Mouse (Mus musculus) midbrain, embryonic 16.5 days (tissue): ENCODE measurements at regions not wholly inside any gene's neighbourhood (a gene's known extent, or its start where the extent isn't known, plus 50 kb on each side); places are given as distances from the start of the nearest gene placed in this dataset.
"Not testable (repeated sequence)": the region's sequence is repeated elsewhere in the genome, so short reads cannot be mapped to it uniquely, and the experiment has no call there.

Source experiments
- ATAC-seq: fragments of 200-750 bp; cut with Nextera tagmentation; 2 replicates; pipeline ENCODE4 v1.8.0; 2017; ENCODE audit warnings: moderate TSS enrichment
- H3K27ac ChIP-seq: fragments of 300-500 bp; sonication (generic); 2 replicates; pipeline ENCODE4 v1.5.1; 2014; ENCODE audit warnings: mild to moderate bottlenecking, low read length, mixed read lengths
- H3K27me3 ChIP-seq: fragments of 300-500 bp; sonication (generic); 2 replicates; pipeline ENCODE4 v1.6.1; 2014; ENCODE audit warnings: low read depth, low read length, mixed read lengths; ENCODE audit not compliant: control insufficient read depth, insufficient read depth
- H3K36me3 ChIP-seq: fragments of 300-500 bp; sonication (generic); 2 replicates; pipeline ENCODE4 v1.6.1; 2014; ENCODE audit warnings: mild to moderate bottlenecking, low read length, moderate library complexity, mixed read lengths; ENCODE audit not compliant: control insufficient read depth, insufficient read depth
- H3K4me1 ChIP-seq: fragments of 300-500 bp; sonication (generic); 2 replicates; pipeline ENCODE4 v1.6.1; 2014; ENCODE audit warnings: mild to moderate bottlenecking, low read length, mixed read lengths; ENCODE audit not compliant: control insufficient read depth, insufficient read depth
- H3K4me2 ChIP-seq: fragments of 300-500 bp; sonication (generic); 2 replicates; pipeline ENCODE4 v1.6.1; 2014; ENCODE audit warnings: mild to moderate bottlenecking, low read length, mixed read lengths
- H3K4me3 ChIP-seq: fragments of 300-500 bp; sonication (generic); 2 replicates; pipeline ENCODE4 v1.5.1; 2014; ENCODE audit warnings: low read depth, mild to moderate bottlenecking, low read length, moderate library complexity, mixed read lengths
- H3K9ac ChIP-seq: fragments of 300-500 bp; sonication (generic); 2 replicates; pipeline ENCODE4 v1.6.1; 2014; ENCODE audit warnings: low read depth, low read length, mixed read lengths
- H3K9me3 ChIP-seq: fragments of 300-500 bp; sonication (generic); replicated peaks from 2 replicates; pipeline ENCODE4 v1.6.1; 2014; ENCODE audit warnings: mild to moderate bottlenecking, low read length, mixed read lengths; ENCODE audit not compliant: control insufficient read depth, poor library complexity, severe bottlenecking
- WGBS: fragments of 180-500 bp; shearing (Covaris S2); extraction: QIAGEN DNeasy Blood & Tissue Kit; methylation state at CpG from one replicate; pipeline ENCODE4 v1.1.7; 2014; 5-methylcytosine and 5-hydroxymethylcytosine counted together

- H3K27ac ChIP-seq, result no peak overlapping the region
- H3K36me3 ChIP-seq, result no peaks in the 10 kb centered on the region
- H3K4me2 ChIP-seq, result no peak overlapping the region
- no peaks in the 10 kb centered on the region for H3K4me1 ChIP-seq
- ATAC-seq, result no peak
- no peak overlapping the region for H3K9ac ChIP-seq
- 86% methylated on average over 8 of the region's 8 CpGs for WGBS
- no peak overlapping the region for H3K4me3 ChIP-seq
- H3K27me3 ChIP-seq, result no peaks in the 10 kb centered on the region
- H3K9me3 ChIP-seq, result no peaks in the 10 kb centered on the region
Observed at GRCm38 (mm10) chr15:3772228-3772789, 189.0 kb upstream of the Ghr start.

- Histone ChIP-seq H3K9me3 (no peaks in the 10 kb centered on the region), H3K27ac (no peak overlapping the region), H3K4me2 (no peak overlapping the region), H3K4me3 (no peak overlapping the region), H3K27me3 (no peaks in the 10 kb centered on the region), H3K4me1 (no peaks in the 10 kb centered on the region), H3K36me3 (no peaks in the 10 kb centered on the region), H3K9ac (no peak overlapping the region)
- 89% methylated on average over 4 of the region's 4 CpGs for WGBS
- no peak for ATAC-seq
Observed at GRCm38 (mm10) chr15:3770312-3770711, 187.0 kb upstream of the Ghr start.

- Histone ChIP-seq H3K9me3 (no peaks in the 10 kb centered on the region), H3K4me1 (no peaks in the 10 kb centered on the region), H3K4me3 (no peak overlapping the region), H3K4me2 (no peak overlapping the region), H3K36me3 (no peaks in the 10 kb centered on the region), H3K9ac (no peak overlapping the region), H3K27me3 (no peaks in the 10 kb centered on the region), H3K27ac (no peak overlapping the region)
- ATAC-seq, result no peak
- 86% methylated on average over 3 of the region's 3 CpGs for WGBS
Observed at GRCm38 (mm10) chr15:3764726-3765125, 181.4 kb upstream of the Ghr start.

GRCm38 (mm10) chr15:3760396-3760795 lies 177.1 kb upstream of the Ghr start:
- Histone ChIP-seq H3K9me3 (no peaks in the 10 kb centered on the region), H3K27me3 (no peaks in the 10 kb centered on the region), H3K36me3 (no peaks in the 10 kb centered on the region), H3K4me1 (no peaks in the 10 kb centered on the region), H3K4me2 (no peak overlapping the region), H3K9ac (no peak overlapping the region), H3K4me3 (no peak overlapping the region), H3K27ac (no peak overlapping the region)
- WGBS, result 21% methylated on average over 3 of the region's 3 CpGs
- no peak for ATAC-seq

GRCm38 (mm10) chr15:3755636-3756035 lies 172.3 kb upstream of the Ghr start:
- H3K9ac ChIP-seq, result no peak overlapping the region
- no peak overlapping the region for H3K27ac ChIP-seq
- no peak overlapping the region for H3K4me3 ChIP-seq
- no peak overlapping the region for H3K4me2 ChIP-seq
- no peak for ATAC-seq
- no peaks in the 10 kb centered on the region for H3K36me3 ChIP-seq
- 60% methylated on average over 2 of the region's 2 CpGs for WGBS
- no peaks in the 10 kb centered on the region for H3K9me3 ChIP-seq
- no peaks in the 10 kb centered on the region for H3K4me1 ChIP-seq
- H3K27me3 ChIP-seq, result no peaks in the 10 kb centered on the region

- WGBS, result 68% methylated on average over 9 of the region's 9 CpGs
- not testable (repeated sequence) for H3K9ac ChIP-seq, H3K27me3 ChIP-seq, H3K4me2 ChIP-seq, ATAC-seq, H3K36me3 ChIP-seq, H3K9me3 ChIP-seq, H3K27ac ChIP-seq, H3K4me3 ChIP-seq, H3K4me1 ChIP-seq
Observed at GRCm38 (mm10) chr15:3748072-3748471, 164.8 kb upstream of the Ghr start.

GRCm38 (mm10) chr15:3743168-3743814 lies 160.0 kb upstream of the Ghr start:
- Histone ChIP-seq H3K36me3 (no peaks in the 10 kb centered on the region), H3K4me2 (no peak overlapping the region), H3K27me3 (no peaks in the 10 kb centered on the region), H3K4me1 (no peaks in the 10 kb centered on the region), H3K27ac (no peak overlapping the region), H3K9me3 (no peaks in the 10 kb centered on the region), H3K9ac (no peak overlapping the region), H3K4me3 (no peak overlapping the region)
- 86% methylated on average over 5 of the region's 5 CpGs for WGBS
- no peak for ATAC-seq

- H3K4me3 ChIP-seq, result no peak overlapping the region
- H3K9ac ChIP-seq, result no peak overlapping the region
- ATAC-seq, result no peak
- WGBS, result 92% methylated on average over 7 of the region's 7 CpGs
- no peak overlapping the region for H3K4me2 ChIP-seq
- no peaks in the 10 kb centered on the region for H3K9me3 ChIP-seq
- no peak overlapping the region for H3K27ac ChIP-seq
- no peaks in the 10 kb centered on the region for H3K36me3 ChIP-seq
- no peaks in the 10 kb centered on the region for H3K27me3 ChIP-seq
- H3K4me1 ChIP-seq, result no peaks in the 10 kb centered on the region
Observed at GRCm38 (mm10) chr15:3742191-3742590, 158.9 kb upstream of the Ghr start.

GRCm38 (mm10) chr15:3725214-3725613 lies 141.9 kb upstream of the Ghr start:
- Histone ChIP-seq H3K4me2 (no peak overlapping the region), H3K4me3 (no peak overlapping the region), H3K27ac (no peak overlapping the region), H3K36me3 (no peaks in the 10 kb centered on the region), H3K9ac (no peak overlapping the region), H3K27me3 (no peaks in the 10 kb centered on the region), H3K4me1 (no peaks in the 10 kb centered on the region), H3K9me3 (no peaks in the 10 kb centered on the region)
- 87% methylated on average over 3 of the region's 3 CpGs for WGBS
- ATAC-seq, result no peak
